11 mouse cellular contexts compared by ENCODE assay signal in the genomic region with DNA sequence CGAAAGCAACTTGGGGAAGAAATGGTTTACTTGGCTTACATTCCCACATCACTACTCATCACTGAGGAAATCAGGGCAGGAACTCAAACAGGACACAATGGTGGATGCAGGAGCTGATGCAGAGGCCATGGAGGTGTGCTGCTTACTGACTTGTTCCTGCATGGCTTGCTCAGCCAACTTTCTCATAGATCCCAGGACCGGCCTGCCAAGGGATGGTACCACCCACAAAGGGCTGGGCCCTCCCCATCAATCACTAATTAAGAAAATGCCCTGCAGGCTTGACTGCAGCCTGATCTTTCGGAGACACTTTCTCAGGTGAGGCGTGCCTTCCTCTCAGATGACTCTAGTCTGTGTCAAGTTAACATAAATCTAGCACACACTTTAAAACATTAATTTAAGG. TPM values are rescaled to one million over a fixed set of nuclear protein-coding genes. Genes with fewer than 3 reads are reported as not detected.
DNase-seq lines count a peak whose midpoint lies in the region; ATAC-seq and TF ChIP-seq lines count a peak whose summit lies in the region.
"Had no signal": no experiment of that assay in that cellular context is flagged by ENCODE, and none has a peak within 500 bp of the region (broad histone marks: within the 10 kb centered on the region; RNA-seq: fewer than 3 reads in every experiment).

No protein-coding gene starts in this region.

- peak; percentile 33 for DNase-seq in forebrain, embryonic 11.5 days (ENCODE audit: low spot score)
- no peak for DNase-seq in forebrain, postnatal 0 days
- no peak for DNase-seq in lung, postnatal 0 days (ENCODE audit: low spot score)
- no peak for DNase-seq in lung, postnatal 4 days
- peak; percentile 35 for DNase-seq in liver, postnatal 0 days
- DNase-seq in frontal cortex, postnatal 36 days (ENCODE audit: low spot score in 2 of 2), result no peak
- DNase-seq in cerebellum, postnatal 10 days, result no peak
- DNase-seq: embryo, embryonic 11 days; right cerebral cortex, postnatal 25 days had no signal

- H3K4me1 ChIP-seq in forebrain, embryonic 11.5 days (replicated peaks; ENCODE audit: control insufficient read depth, insufficient read depth, low read length), result no peaks in the 10 kb centered on the region
- H3K4me1 ChIP-seq in forebrain, postnatal 0 days (ENCODE audit: insufficient read depth), result peaks cover 7% of the 10 kb centered on the region; the same call in 1 of the 2 replicates
- peaks cover 14% of the 10 kb centered on the region; the same call in 1 of the 2 replicates for H3K4me1 ChIP-seq in lung, postnatal 0 days (ENCODE audit: insufficient read depth, low read depth, low read length)
- peaks cover 3% of the 10 kb centered on the region; the same call in 1 of the 2 replicates for H3K4me1 ChIP-seq in kidney, embryonic 14.5 days (ENCODE audit: control insufficient read depth, insufficient read depth, low read length)
- H3K4me1 ChIP-seq in liver, postnatal 0 days (ENCODE audit: insufficient read depth), result peaks cover 42% of the 10 kb centered on the region

- no peak overlapping the region for H3K4me3 ChIP-seq in forebrain, embryonic 11.5 days (ENCODE audit: low read depth, low read length)
- no peak overlapping the region for H3K4me3 ChIP-seq in forebrain, postnatal 0 days (ENCODE audit: low read depth, low read length)
- 0 out of 2 replicates have a peak overlapping the region, but pooled peaks have one; percentile 81 for H3K4me3 ChIP-seq in lung, postnatal 0 days (ENCODE audit: low read depth, low read length)
- H3K4me3 ChIP-seq in kidney, embryonic 14.5 days (ENCODE audit: low read length), result no peak overlapping the region; the same call in 1 of the 2 replicates
- peak overlapping the region; percentile 81 for H3K4me3 ChIP-seq in liver, postnatal 0 days (ENCODE audit: low read depth, low read length)

- no peak overlapping the region for H3K9ac ChIP-seq in forebrain, embryonic 11.5 days (ENCODE audit: low read length)
- H3K9ac ChIP-seq in forebrain, postnatal 0 days, result no peak overlapping the region
- H3K9ac ChIP-seq in lung, postnatal 0 days (replicated peaks; ENCODE audit: low read depth), result no peak overlapping the region
- H3K9ac ChIP-seq in kidney, embryonic 14.5 days (ENCODE audit: low read depth, low read length), result no peak overlapping the region
- peak overlapping the region; percentile 92 for H3K9ac ChIP-seq in liver, postnatal 0 days (replicated peaks)
- H3K9ac ChIP-seq: midbrain, embryonic 12.5 days had no signal

- no peaks in the 10 kb centered on the region for H3K36me3 ChIP-seq in forebrain, embryonic 11.5 days (ENCODE audit: control insufficient read depth, insufficient read depth, low read length)
- no peaks in the 10 kb centered on the region for H3K36me3 ChIP-seq in forebrain, postnatal 0 days (ENCODE audit: insufficient read depth)
- no peaks in the 10 kb centered on the region for H3K36me3 ChIP-seq in lung, postnatal 0 days (ENCODE audit: insufficient read depth, low read length)
- H3K36me3 ChIP-seq in kidney, embryonic 14.5 days (ENCODE audit: control insufficient read depth, insufficient read depth, low read length), result peaks cover 3% of the 10 kb centered on the region; the same call in 1 of the 2 replicates
- peaks cover 19% of the 10 kb centered on the region for H3K36me3 ChIP-seq in liver, postnatal 0 days (replicated peaks; ENCODE audit: insufficient read depth, low read length)
- H3K36me3 ChIP-seq: midbrain, embryonic 12.5 days had no signal

- H3K27me3 ChIP-seq in forebrain, embryonic 11.5 days (ENCODE audit: control insufficient read depth, insufficient read depth, low read length), result no peaks in the 10 kb centered on the region
- no peaks in the 10 kb centered on the region for H3K27me3 ChIP-seq in forebrain, postnatal 0 days (ENCODE audit: insufficient read depth, low read length)
- H3K27me3 ChIP-seq in lung, postnatal 0 days (replicated peaks; ENCODE audit: insufficient read depth, low read length), result no peaks in the 10 kb centered on the region
- H3K27me3 ChIP-seq in kidney, embryonic 14.5 days (ENCODE audit: control insufficient read depth, insufficient read depth, low read length), result no peaks in the 10 kb centered on the region
- no peaks in the 10 kb centered on the region for H3K27me3 ChIP-seq in liver, postnatal 0 days (ENCODE audit: insufficient read depth, low read length)
- H3K27me3 ChIP-seq: midbrain, embryonic 12.5 days had no signal

- H3K9me3 ChIP-seq in forebrain, embryonic 11.5 days (ENCODE audit: control insufficient read depth, low read length), result no peaks in the 10 kb centered on the region
- no peaks in the 10 kb centered on the region for H3K9me3 ChIP-seq in forebrain, postnatal 0 days (ENCODE audit: low read length)
- no peaks in the 10 kb centered on the region for H3K9me3 ChIP-seq in lung, postnatal 0 days (ENCODE audit: low read length)
- no peaks in the 10 kb centered on the region for H3K9me3 ChIP-seq in kidney, embryonic 14.5 days (ENCODE audit: control insufficient read depth, low read length)
- no peaks in the 10 kb centered on the region for H3K9me3 ChIP-seq in liver, postnatal 0 days (ENCODE audit: low read length)
- H3K9me3 ChIP-seq: midbrain, embryonic 12.5 days had no signal

- no peak for ATAC-seq in forebrain, embryonic 11.5 days (replicated peaks; ENCODE audit: low FRiP score)
- no peak for ATAC-seq in forebrain, postnatal 0 days
- no peak for ATAC-seq in lung, postnatal 0 days
- ATAC-seq in kidney, embryonic 14.5 days (ENCODE audit: low FRiP score, low TSS enrichment), result no peak
- ATAC-seq in liver, postnatal 0 days, result no peak

- WGBS in forebrain, embryonic 11.5 days, result 79% methylated on average over 4 of the region's 4 CpGs
- 72% methylated on average over 4 of the region's 4 CpGs for WGBS in forebrain, postnatal 0 days
- WGBS in lung, postnatal 0 days, result 89% methylated on average over 4 of the region's 4 CpGs
- 54% methylated on average over 4 of the region's 4 CpGs for WGBS in kidney, embryonic 14.5 days
- WGBS in liver, postnatal 0 days (ENCODE audit: insufficient replicate concordance), result 65% methylated on average over 4 of the region's 4 CpGs

- no peak for TF ChIP-seq CTCF in forebrain, postnatal 0 days (IDR thresholded peaks at IDR 0.05; ENCODE audit: low read depth)
- no peak for TF ChIP-seq CTCF in lung, postnatal 0 days (IDR thresholded peaks at IDR 0.05)
- no peak for TF ChIP-seq CTCF in liver, postnatal 0 days (IDR thresholded peaks at IDR 0.05; ENCODE audit: low read depth)

- H3K4me2 ChIP-seq in forebrain, embryonic 11.5 days (ENCODE audit: low read depth, low read length, severe bottlenecking), result no peak overlapping the region
- H3K4me2 ChIP-seq in forebrain, postnatal 0 days (ENCODE audit: low read depth), result no peak overlapping the region; the same call in 1 of the 2 replicates
- peak overlapping the region; percentile 85; the same call in 1 of the 2 replicates for H3K4me2 ChIP-seq in lung, postnatal 0 days (replicated peaks; ENCODE audit: low read depth, low read length)
- peak overlapping the region; percentile 57; the same call in 1 of the 2 replicates for H3K4me2 ChIP-seq in kidney, embryonic 14.5 days (replicated peaks; ENCODE audit: low read depth, low read length)
- peak overlapping the region; percentile 84 for H3K4me2 ChIP-seq in liver, postnatal 0 days (ENCODE audit: low read depth, low read length)

- TF ChIP-seq EP300 in lung, postnatal 0 days (IDR thresholded peaks at IDR 0.05), result no peak
- no peak for TF ChIP-seq EP300 in liver, postnatal 0 days (IDR thresholded peaks at IDR 0.05; ENCODE audit: low read depth)

- no peak overlapping the region for H3K27ac ChIP-seq in forebrain, embryonic 11.5 days (ENCODE audit: low read depth, low read length)
- H3K27ac ChIP-seq in forebrain, postnatal 0 days (ENCODE audit: low read depth, low read length), result no peak overlapping the region
- H3K27ac ChIP-seq in lung, postnatal 0 days (ENCODE audit: low read length), result no peak overlapping the region
- no peak overlapping the region for H3K27ac ChIP-seq in kidney, embryonic 14.5 days (ENCODE audit: low read depth, low read length)
- H3K27ac ChIP-seq in liver, postnatal 0 days (ENCODE audit: low read depth), result peak overlapping the region; percentile 92
- H3K27ac ChIP-seq: midbrain, embryonic 12.5 days had no signal

RNA-seq across cellular contexts. Expression of gene Fbxo9, which starts 2.0 kb away (rescaled TPM):
- polyA plus RNA-seq in forebrain, embryonic 11.5 days (2014; fragmentation: Nextera tagmentation; extraction: Ambion mirVana), result 29.8 and 30.8 TPM in 2 replicates
- 90.3 and 91.5 TPM in 2 replicates for total RNA-seq in forebrain, postnatal 0 days (2014; rRNA removed)
- 62.3 and 72.6 TPM in 2 replicates for polyA plus RNA-seq in forebrain, postnatal 0 days (2015; fragmentation: Nextera tagmentation; extraction: Ambion mirVana)
- polyA plus RNA-seq in lung, postnatal 0 days (2015; fragmentation: Nextera tagmentation; extraction: Ambion mirVana), result 55.1 and 59.9 TPM in 2 replicates
- 34.6 and 43.9 TPM in 2 replicates for polyA plus RNA-seq in kidney, embryonic 14.5 days (2014; fragmentation: Nextera tagmentation; extraction: Ambion mirVana)
- polyA plus RNA-seq in liver, postnatal 0 days (2015; fragmentation: Nextera tagmentation; extraction: Ambion mirVana), result 45.7 and 54.0 TPM in 2 replicates

RNA-seq across cellular contexts. Expression of gene Ick, which starts 2.2 kb away (rescaled TPM):
- polyA plus RNA-seq in forebrain, embryonic 11.5 days (2014; fragmentation: Nextera tagmentation; extraction: Ambion mirVana), result 33.9 and 35.0 TPM in 2 replicates
- total RNA-seq in forebrain, postnatal 0 days (2014; rRNA removed), result 39.2 and 39.7 TPM in 2 replicates
- 33.9 and 36.3 TPM in 2 replicates for polyA plus RNA-seq in forebrain, postnatal 0 days (2015; fragmentation: Nextera tagmentation; extraction: Ambion mirVana)
- 19.3 and 23.0 TPM in 2 replicates for polyA plus RNA-seq in lung, postnatal 0 days (2015; fragmentation: Nextera tagmentation; extraction: Ambion mirVana)
- 19.6 and 29.3 TPM in 2 replicates for polyA plus RNA-seq in kidney, embryonic 14.5 days (2014; fragmentation: Nextera tagmentation; extraction: Ambion mirVana)
- 5.3 and 7.0 TPM in 2 replicates for polyA plus RNA-seq in liver, postnatal 0 days (2015; fragmentation: Nextera tagmentation; extraction: Ambion mirVana)

RNA-seq across cellular contexts. Expression of gene Gcm1, which starts 55.1 kb away (rescaled TPM):
- not detected in 2 replicates for polyA plus RNA-seq in forebrain, embryonic 11.5 days (2014; fragmentation: Nextera tagmentation; extraction: Ambion mirVana)
- total RNA-seq in forebrain, postnatal 0 days (2014; rRNA removed), result not detected in 2 replicates
- not detected in 2 replicates for polyA plus RNA-seq in forebrain, postnatal 0 days (2015; fragmentation: Nextera tagmentation; extraction: Ambion mirVana)
- 0.14 TPM in 2 replicates for polyA plus RNA-seq in lung, postnatal 0 days (2015; fragmentation: Nextera tagmentation; extraction: Ambion mirVana)
- polyA plus RNA-seq in kidney, embryonic 14.5 days (2014; fragmentation: Nextera tagmentation; extraction: Ambion mirVana), result 0.39 and 0.51 TPM in 2 replicates
- not detected in 2 replicates for polyA plus RNA-seq in liver, postnatal 0 days (2015; fragmentation: Nextera tagmentation; extraction: Ambion mirVana)

Comparison
In these comparisons a context has a peak if more than half of its experiments do, and no peak if none do; other contexts are left out.
1. DNase-seq: peak in forebrain, embryonic 11.5 days (single experiment) and liver, postnatal 0 days (single experiment); none in forebrain, postnatal 0 days (single experiment), lung, postnatal 0 days (single experiment), lung, postnatal 4 days (0 of 2), frontal cortex, postnatal 36 days (0 of 2) and cerebellum, postnatal 10 days (0 of 2).
2. H3K4me2 ChIP-seq: peak in lung, postnatal 0 days (single experiment), kidney, embryonic 14.5 days (single experiment) and liver, postnatal 0 days (single experiment); none in forebrain, embryonic 11.5 days (single experiment) and forebrain, postnatal 0 days (single experiment).
3. H3K4me3 ChIP-seq: peak in lung, postnatal 0 days (single experiment) and liver, postnatal 0 days (single experiment); none in forebrain, embryonic 11.5 days (single experiment), forebrain, postnatal 0 days (single experiment) and kidney, embryonic 14.5 days (single experiment).